Mouse (Mus musculus) hindlimb bud, embryonic 11.5 days (tissue): ENCODE data around the gene Npas3.

Experiments
- DNase-seq: peaks from one replicate; pipeline ENCODE4 v3.0.0-alpha.2; 2012; ENCODE audit warnings: low read depth, low spot score; ENCODE audit errors: extremely low spot score

Npas3 gene

DNA sequence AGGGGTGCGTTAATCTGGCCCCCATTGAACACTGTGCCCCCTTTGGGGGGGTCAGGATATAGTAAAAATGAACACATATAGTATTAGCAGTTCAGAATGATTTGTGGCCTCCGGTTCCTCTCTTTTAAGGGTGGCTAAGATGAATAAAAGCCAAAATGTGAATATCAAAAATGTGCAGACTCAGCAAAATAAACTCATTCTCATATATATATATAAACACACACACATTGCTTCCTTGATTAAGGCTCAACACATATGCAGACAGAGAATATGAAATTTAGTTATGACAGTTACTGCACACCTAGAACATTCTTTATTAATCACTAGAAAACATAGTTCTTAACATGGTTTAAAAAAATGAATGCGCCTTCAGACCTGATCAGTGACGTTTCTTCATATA, 430.7 kb downstream of the Npas3 start:
- no peak for DNase-seq

GRCm38 (mm10) chr12:53680501-53680900, 432.0 kb downstream of the Npas3 start:
- DNase-seq: no peak

GRCm38 (mm10) chr12:53682036-53682435, 433.6 kb downstream of the Npas3 start:
- no peak for DNase-seq

DNA sequence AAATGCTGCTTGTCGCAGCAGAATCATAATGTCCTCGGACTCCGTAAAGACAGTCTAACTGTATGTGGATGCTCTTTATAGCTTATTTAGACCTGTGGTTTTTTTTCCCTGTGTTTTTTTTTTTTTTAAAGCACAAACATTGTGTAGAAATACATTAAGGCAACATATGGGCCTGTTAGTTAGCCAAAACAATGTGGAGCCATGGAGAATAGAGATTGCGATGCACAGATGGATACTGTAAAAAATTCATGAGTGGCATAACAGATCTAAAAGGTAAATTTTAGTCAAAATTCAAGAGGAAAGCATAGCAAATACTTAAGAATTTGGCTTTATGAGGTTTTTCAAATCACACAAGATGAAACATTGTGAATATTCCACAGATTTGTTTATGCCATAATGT, 444.0 kb downstream of the Npas3 start:
- no peak for DNase-seq

GRCm38 (mm10) chr12:53694346-53694745, 445.9 kb downstream of the Npas3 start:
- no peak for DNase-seq

DNA sequence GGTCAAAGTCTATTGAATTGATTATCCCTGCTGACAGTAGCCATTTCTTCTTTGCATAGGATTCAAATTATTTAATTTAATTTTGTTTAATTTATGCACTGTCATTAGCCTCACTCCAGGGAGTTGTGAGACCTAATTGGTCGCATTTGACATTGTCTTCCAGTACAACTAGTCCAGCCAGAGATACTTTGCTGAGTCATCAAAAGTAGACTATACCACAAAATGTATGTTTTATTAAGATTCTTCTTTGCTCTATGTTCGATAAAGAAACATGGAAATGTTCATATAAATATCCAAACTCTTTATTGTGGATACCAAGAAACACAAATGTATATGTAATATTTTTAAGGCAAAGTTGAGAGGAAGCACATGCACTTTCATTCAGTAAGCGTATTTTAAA, 446.8 kb downstream of the Npas3 start:
- DNase-seq: no peak

DNA sequence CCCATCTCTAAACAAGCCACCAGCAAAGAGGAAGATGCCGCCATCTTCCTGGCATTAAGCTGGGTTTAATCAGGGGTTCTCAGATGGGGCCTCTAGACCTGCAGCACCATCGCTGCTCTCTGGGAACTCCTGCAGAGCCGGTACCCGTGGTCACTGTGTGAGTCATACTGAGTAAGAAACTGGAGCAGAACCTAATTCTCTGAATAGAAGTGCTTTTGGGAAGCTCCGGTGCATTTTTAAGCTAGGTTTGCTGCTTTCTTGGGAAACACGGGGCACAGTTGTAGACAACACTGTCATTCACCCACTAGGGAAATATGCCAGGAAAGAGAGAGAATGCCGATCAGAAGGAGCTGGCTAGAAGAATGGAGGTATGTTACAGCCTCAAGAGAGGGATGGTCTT, 449.2 kb downstream of the Npas3 start:
- DNase-seq: no peak

- no peak for DNase-seq
Observed at GRCm38 (mm10) chr12:53698483-53699227, 450.2 kb downstream of the Npas3 start.

DNA sequence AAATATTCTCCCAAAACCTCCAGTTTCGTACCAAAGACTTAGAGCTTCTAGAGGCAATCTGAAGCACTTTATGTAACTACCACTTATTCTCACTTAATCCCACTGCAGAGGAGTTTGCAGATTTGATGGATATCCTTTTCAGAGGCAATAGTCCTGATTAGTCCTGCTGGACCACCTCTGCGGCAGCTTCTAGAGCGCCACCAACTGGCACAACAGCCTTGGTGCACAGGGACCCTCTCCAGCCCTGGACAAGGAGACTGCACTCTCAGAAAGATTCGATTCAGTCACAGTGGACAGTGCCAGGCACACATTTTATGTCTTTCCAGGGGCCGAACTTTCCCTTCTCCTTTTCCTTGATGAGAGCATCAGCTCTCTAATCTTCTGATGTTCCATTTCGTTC, 471.4 kb downstream of the Npas3 start:
- no peak for DNase-seq

DNA sequence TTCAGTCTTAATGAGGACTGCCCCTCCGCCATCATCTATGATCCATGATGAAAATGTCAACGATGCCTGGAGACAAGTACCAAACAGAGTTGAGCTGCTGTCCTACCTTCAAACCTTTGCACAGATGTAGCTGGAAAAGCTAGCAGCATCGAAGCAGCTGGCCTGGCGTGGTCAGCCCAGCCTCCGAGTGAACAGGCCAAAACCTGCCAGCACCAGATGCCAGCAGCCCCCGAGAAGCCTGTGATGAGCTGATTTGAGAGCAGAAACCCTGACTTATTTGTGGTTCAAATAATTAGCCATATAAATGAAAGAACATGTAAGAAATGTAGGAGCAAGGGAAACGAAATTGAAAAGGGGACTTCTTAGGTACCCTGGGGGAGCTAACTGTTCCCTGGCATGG, 473.7 kb downstream of the Npas3 start:
- DNase-seq: no peak

GRCm38 (mm10) chr12:53722718-53723698, 474.5 kb downstream of the Npas3 start:
- DNase-seq: no peak

- DNase-seq: no peak
Observed at GRCm38 (mm10) chr12:53729275-53729674, 480.8 kb downstream of the Npas3 start.

DNA sequence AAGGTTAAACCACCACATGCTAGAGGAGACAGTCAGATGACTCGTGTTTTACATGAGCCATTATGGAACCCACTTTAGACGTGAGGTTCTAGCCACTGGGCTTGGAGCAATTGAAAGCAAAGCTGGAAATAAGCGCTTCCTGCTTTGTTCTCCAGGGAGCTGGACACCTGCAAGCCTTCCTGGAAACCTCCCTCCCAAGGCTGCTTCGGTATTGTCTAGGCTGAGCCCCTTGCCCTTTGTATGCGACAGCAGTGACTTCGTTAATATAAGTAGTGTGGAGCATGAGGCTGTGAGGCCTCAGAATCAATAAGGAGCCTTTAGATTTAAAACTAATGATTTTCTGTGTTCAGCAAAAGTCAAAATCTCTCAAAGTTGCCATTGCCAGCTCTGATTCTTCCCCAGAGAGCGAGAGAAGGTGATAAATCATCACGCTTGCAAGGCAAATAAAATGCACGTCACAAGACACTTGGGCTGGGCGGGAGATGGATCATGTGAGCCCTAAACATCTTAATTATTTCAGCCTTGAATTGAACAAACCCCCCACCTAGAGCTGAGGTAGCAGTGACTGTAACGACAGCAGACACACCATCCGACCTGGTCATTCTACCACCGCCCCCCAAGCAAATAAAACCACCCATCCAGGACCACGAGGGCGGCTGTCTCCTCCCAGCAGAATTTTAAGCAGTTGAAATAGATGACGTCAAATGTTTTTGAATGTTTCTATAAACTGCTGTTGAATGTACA, 490.2 kb downstream of the Npas3 start:
- DNase-seq: no peak

- DNase-seq: no peak
Observed at GRCm38 (mm10) chr12:53746653-53747052, 498.2 kb downstream of the Npas3 start.

GRCm38 (mm10) chr12:53749375-53749774, 500.9 kb downstream of the Npas3 start:
- no peak for DNase-seq

GRCm38 (mm10) chr12:53752281-53753072, 504.0 kb downstream of the Npas3 start:
- no peak for DNase-seq

DNA sequence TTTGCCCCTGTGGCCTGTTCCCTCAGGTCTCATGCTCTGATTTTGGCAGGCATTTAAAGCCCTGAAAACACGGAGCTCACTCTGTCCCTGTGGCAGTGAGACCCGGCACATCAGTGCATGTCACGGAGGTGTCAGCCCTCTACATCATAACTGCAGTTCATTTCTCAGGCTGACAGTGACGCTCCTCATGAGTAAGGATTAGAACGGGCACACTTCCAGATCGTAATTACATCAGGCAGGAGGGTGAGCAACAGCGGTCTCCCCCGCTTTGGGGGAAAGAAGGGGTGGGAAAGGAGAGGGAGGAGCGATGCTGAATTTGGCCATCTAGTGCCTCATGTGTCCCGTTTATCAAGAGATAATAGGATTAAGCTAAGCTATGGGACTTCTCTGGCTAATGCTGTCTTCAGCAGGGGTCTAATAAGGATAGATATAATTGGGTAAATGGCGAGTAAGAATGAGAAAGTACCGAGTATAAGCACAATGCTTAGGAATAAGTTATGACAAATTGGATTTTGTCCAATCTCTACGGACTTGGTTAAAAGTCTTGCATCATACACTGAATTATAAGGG, 505.0 kb downstream of the Npas3 start:
- DNase-seq: no peak

DNA sequence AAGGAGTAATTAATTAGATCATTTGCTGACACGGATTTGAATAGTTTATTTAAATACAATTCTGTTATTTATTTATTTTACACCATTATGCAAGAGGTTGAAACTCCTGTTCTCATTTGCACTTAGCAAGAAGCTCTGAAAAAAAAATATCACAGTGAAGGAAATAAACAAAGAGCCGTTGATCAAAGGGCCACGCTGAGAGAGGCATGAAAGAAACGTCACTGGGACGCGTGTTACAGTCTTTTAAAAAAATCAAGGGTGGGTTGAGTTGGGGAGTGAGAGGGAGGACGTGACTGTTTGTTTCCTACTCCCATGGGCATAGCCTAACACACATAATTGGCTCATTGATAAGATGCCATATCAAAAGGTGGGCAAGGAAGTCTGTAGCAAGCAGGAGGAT, 505.8 kb downstream of the Npas3 start:
- DNase-seq: no peak

- no peak for DNase-seq
Observed at GRCm38 (mm10) chr12:53757631-53758030, 509.2 kb downstream of the Npas3 start.

DNA sequence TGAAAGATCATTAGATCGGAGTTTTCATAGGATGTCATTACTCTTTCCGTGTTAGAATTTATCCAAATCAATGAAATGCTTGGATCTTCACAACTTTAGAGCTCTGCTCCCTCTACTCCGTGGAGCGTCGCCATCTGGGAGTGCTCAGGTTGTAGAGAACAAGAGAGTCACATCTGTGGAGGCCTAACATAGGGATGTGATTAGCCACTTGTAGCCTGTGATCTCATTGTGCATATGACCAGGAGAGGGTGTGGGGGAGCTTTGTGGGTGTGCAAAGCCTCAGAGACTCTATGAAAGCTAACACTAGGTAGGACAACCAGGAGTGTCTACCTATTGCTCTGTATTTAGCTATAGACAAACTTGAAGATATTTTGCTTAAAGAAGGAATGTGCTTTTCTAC, 509.9 kb downstream of the Npas3 start:
- no peak for DNase-seq
